Mouse (Mus musculus) T-helper 2 cell (primary cell): Measurements from ENCODE around the gene Herpud1.

Source experiments
- in situ Hi-C: fragments of 300-600 bp; cut with MboI, MseI; formaldehyde crosslinking; loops from one replicate; pipeline ENCODE4 v1.15.1; 2025; ENCODE audit warnings: high pct_unique_total_duplicates

Gene Herpud1

GRCm38 (mm10) chr8:94375551-94375991, 10.7 kb upstream of the Herpud1 start:
- in situ Hi-C loops = no loop called here

DNA sequence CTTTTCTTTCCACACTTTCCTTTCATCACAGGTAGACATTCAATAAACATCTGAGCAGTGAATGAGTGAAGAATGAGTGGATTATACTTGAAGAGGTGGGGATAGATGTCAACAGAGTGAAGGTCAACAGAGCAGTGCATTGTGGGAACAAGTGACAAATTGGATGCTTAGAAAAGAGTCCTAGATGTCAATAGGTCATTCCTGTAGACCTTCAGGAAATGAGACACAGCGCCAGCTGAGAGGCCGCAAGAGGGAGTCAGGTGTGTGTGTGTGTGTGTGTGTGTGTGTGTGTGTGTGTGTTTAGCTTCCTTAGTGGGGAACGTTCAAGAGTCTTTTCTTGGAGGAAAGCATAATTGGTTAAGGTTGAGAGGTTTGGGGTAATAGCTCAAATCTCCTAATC, 10.1 kb upstream of the Herpud1 start:
- in situ Hi-C loops = no loop called here

DNA sequence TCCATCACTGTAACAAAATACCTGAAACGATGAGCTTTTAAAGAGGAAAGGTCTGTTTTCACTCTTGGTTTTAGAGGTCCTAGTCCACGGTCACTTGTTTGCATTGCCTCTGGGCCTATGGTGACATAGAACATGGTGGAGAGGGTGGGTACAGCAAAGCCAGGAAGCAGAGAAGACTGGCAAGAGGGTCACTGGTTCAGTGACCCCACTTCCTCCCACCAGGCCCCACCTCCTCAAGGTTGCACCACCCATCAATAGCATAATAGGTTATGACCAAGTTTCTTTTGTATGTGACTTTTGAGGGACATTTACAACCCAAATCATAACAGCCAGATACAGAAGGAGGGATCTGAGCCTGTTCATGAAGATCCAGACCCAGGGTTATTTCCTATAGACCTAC, 9.7 kb upstream of the Herpud1 start:
- in situ Hi-C loops = no loop called here

DNA sequence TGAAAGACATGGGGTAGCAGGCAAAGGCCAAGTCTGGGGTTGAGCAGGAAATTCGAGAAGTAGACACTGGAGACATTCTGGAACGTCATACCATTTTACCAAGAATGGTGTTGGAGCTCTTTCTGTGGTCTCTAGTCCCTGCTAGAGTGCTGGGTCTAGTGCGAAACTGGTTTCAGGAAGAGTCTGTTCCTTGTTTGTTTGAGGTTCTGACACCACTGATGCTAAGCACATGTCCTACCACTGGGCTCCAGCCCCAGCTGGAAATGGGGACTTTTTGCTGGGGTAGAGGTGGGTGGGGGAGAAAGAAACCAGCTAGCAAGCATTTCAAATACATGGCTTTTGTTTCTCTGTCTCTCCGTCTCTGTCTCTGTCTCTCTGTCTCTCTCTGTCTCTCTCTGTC, 9.2 kb upstream of the Herpud1 start:
- in situ Hi-C loops = no loop called here

GRCm38 (mm10) chr8:94377714-94378205, 8.5 kb upstream of the Herpud1 start:
- in situ Hi-C loops = no loop called here

- in situ Hi-C loops = no loop called here
These were observed 7.3 kb upstream of the Herpud1 start for GRCm38 (mm10) chr8:94378763-94379415.

DNA sequence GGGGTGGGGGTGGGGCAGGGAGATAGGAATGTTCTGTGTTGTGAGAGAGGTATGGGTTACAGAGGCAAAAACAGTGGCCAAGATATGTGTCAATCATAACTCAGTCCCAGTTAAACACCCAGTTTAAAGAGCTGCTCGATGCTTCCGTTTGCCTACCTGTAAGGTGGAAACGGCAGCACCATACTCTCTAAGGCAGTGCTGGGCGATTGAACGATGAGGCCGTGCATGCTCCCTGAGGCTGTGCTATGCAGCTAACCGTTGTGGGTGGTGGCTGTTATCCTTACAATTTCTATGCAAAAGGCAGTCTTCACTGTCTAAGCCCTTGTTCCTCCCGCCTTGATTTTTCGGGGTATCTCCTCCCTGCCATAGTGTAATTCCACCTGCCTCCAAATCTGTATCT, 6.6 kb upstream of the Herpud1 start:
- in situ Hi-C loops = no loop called here

DNA sequence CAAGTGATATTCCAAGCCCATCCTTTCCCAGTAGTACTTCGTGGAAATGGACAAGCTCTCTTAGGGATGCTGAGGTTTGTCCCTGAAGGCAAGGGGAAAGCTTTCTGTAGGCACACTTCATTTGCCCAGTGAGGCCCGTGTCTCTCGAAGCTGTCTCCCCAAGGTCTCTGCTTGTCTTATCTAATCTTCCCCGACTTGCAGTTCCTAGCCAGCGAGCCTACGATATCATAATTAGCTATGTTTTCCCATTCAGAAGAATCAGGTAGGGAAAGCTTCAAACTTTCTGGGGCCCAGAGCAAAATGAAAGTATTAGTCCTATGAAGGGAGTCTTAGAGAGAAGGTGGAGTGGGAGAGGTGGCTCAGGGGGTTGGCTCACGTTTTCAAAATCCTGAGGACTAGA, 2.1 kb upstream of the Herpud1 start:
- in situ Hi-C loops = no loop called here

DNA sequence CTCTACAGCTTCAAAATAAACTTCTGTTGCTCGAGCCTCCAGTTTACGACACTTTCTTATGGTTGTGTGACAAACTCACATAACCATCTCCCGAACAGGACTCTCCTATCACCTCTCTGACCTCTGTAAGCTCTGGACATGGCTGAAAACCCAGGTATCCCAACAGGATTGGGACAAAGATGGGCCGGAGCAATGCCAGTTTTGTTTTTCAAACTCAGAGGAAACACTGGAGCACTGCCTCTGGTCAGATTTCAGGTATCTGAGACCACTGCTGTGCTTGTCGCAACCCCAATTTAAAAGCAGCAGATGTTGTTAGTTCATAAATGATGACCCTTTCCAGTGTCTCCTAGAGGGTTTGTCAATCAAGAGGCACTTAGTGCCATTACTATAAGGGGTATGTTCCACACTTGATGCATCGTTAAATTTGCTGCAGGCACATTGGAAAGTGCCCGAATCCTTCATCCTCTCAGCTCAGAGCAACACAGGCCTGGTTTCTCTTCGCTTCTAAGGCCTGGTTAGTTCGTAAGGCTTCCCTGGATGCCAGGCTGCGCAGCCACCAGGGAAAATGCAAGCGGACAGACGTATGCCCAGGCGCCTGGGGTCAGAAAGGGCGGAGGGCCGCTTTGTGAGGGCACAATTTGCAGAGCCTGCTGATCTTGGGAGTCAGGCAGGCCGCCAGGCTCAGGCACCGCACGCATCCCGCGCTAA, 578 bp upstream of the Herpud1 start:
- in situ Hi-C loops = no loop called here

DNA sequence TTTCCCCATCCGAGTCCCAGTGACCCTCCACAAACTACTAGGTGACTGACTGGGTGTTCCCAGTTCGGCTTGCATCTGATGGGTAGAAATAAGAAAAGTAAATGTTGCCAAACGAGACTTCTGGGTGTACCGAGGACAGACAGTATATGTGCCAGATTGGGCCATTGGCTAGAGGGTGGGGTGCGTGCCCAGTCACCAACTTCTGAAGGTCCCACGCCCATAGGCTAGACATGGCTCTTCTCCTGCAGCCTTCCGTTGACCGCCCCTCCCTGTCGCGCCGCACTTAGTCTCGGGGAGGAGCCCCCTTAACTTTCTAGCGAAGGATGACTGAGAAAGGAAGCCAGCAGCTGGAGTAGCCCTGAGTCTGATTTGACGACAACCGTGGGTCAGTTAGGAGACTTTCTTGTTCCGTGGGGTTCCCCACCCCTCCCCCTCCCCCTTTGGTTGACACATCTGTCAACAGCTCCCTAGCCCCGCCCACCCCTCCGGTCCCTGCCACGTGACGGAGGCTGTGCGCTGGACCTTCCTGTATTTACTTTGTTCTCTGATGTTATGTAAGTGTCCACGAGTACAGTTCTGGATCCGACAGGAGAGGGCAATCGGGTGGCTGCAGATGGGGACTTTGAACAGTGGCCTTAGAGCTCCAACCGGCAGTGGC, 918 bp downstream of the Herpud1 start:
- in situ Hi-C loops = no loop called here

- in situ Hi-C loops = no loop called here
These were observed 1.5 kb downstream of the Herpud1 start for GRCm38 (mm10) chr8:94387785-94388184.

DNA sequence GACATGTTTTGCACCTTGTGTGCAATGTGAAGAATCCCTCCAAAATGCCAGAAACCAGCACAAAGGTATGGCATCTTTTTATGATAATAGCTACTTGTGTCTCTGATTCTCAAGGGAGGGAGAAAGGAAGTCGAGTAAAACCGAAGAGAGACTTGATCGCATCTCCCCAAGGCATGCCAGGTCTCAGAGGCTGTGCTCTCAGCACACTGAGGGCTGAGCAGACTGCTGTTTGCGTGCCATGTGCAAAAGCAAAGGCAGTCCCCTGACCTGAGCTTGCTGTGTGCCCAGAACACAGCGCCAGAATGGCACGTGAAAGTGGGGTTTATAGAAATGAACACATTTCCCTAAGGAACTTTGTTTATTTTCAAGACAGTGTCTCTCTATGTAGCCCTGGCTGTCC, 3.3 kb downstream of the Herpud1 start:
- in situ Hi-C loops = no loop called here

DNA sequence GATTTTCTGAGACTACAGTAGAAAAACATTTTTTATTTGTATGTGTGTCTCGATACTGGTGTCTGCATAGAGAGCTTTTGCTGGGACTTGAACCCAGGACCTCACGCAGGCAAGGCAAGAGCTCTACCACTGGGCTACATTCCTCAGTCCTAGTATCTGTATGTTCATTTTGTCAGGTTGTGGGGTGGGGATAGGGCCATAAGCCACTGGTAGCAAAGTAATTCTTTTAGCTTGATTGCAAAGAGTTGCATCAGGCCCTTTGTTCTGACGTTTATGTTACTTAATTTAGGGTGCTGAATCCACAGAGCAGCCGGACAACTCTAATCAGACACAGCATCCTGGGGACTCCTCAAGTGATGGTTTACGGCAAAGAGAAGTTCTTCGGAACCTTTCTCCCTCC, 4.2 kb downstream of the Herpud1 start:
- in situ Hi-C loops = no loop called here

- in situ Hi-C loops = no loop called here
These were observed 4.7 kb downstream of the Herpud1 start for GRCm38 (mm10) chr8:94390910-94391309.

GRCm38 (mm10) chr8:94392147-94392546, 5.9 kb downstream of the Herpud1 start:
- in situ Hi-C loops = no loop called here

GRCm38 (mm10) chr8:94392648-94393047, 6.4 kb downstream of the Herpud1 start:
- in situ Hi-C loops = no loop called here

DNA sequence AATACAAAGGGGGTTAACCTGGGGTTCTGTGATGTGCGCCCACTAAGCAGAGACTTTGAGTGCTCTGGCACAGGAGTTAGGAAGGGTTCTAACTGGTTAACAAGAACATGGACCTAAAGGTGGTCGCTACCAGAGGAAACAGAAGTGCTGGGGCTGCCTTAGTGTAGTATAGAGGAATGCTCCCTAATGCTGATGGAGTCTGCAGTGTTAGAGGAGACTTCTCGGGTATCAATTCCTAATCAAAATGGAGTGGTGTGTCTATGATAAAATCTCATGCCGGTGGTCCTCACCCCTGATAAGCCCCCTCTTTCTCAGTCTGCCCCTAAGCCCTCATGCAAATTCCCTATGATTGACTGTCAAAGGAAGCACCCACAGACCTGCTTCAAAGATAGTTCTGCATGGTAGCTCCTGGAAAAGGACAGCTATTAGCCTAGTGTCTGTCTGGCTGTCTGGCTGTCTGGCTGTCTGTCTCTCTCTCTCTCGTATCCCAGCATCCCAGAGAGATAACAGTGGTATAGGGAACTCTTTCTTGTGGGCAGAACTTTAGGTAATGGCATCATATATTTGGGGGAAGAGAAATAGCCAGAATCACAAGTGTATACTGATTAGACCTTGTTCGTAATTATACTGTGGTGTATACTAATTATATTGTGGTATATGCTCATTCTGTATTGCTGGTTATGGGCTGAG, 9.8 kb downstream of the Herpud1 start:
- in situ Hi-C loops = no loop called here

GRCm38 (mm10) chr8:94396964-94397657, 10.9 kb downstream of the Herpud1 start:
- in situ Hi-C loops = no loop called here

DNA sequence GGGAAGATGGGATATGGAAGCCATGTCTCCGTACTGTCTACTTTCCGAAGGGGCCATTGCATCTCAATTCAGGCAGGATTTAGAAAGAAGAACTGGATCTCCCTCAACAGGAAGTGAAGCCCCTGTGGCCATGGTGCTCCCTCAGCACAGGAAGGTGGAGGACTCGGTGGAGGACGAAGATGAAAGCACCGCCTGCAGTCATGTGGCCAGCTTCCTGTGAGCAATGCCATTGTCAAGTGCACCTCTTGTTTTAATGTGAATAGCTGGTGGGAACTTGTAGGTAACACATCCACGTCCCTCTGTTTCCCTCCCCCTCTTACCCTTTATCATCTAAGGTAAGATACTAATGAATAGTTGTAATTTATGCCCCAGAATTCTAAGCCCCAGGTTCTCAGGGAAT, 12.3 kb downstream of the Herpud1 start:
- in situ Hi-C loops = no loop called here

- in situ Hi-C loops = no loop called here
These were observed 13.2 kb downstream of the Herpud1 start for GRCm38 (mm10) chr8:94399361-94399953.

GRCm38 (mm10) chr8:94399957-94400356, 13.7 kb downstream of the Herpud1 start:
- in situ Hi-C loops = loop anchor here (5.0 kb wide), 1 partner anchor 63 kb away; no protein-coding TSS in a partner anchor
